Mouse (Mus musculus) brown adipose tissue, adult 24 weeks (tissue): ENCODE results near the gene Apmap. TPM values are rescaled to one million over a fixed set of nuclear protein-coding genes. Genes with fewer than 3 reads are reported as not detected.

Experiments
- H3K27ac ChIP-seq: fragments of 200-500 bp; replicated peaks from 2 replicates; pipeline ENCODE4 v1.5.1; 2012; ENCODE audit warnings: low read depth, mild to moderate bottlenecking, low read length
- H3K4me1 ChIP-seq: fragments of 200-500 bp; 2 replicates; pipeline ENCODE4 v1.6.1; 2012; ENCODE audit warnings: low read length, mixed read lengths; ENCODE audit not compliant: control insufficient read depth, insufficient read depth, insufficient read length
- H3K4me3 ChIP-seq: fragments of 200-500 bp; 2 replicates; pipeline ENCODE4 v1.5.1; 2012; ENCODE audit warnings: low read depth, mild to moderate bottlenecking, low read length, moderate library complexity; ENCODE audit not compliant: insufficient read depth
- polyA plus RNA-seq: library from polyadenylated mRNA; stranded (reverse); fragments of >200 nt; gene quantifications from 2 replicates; pipeline ENCODE4 v1.2.4, GENCODE M21; 2012; ENCODE audit not compliant: missing spikeins, insufficient read depth, insufficient read length

The Apmap gene
- polyA plus RNA-seq, 1 experiment: 136 TPM

DNA sequence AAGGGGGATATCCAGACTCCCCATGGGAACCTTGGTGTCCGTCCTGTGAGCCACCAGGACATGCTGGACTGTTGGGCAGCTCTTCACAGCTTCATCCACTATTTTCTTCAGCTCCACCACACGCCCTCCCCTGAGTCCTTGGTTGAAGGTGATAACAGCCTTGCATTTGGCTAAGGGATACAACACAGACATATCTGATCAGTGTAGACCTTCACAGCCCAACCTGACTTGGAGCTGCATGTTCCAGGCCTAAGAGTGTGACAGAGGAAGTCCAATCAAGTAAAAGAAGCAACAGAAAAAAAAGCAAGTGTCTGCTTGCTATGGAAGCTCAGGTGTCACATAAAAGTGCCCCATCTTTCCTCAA is 30.0 kb upstream of the Apmap start:
- Histone ChIP-seq H3K4me3 (no peak overlapping the region), H3K27ac (no peak overlapping the region), H3K4me1 (no peaks in the 10 kb centered on the region)

- Histone ChIP-seq H3K27ac (no peak overlapping the region), H3K4me1 (no peaks in the 10 kb centered on the region), H3K4me3 (no peak overlapping the region)
These were observed 29.5 kb upstream of the Apmap start for GRCm38 (mm10) chr2:150637702-150638369.

DNA sequence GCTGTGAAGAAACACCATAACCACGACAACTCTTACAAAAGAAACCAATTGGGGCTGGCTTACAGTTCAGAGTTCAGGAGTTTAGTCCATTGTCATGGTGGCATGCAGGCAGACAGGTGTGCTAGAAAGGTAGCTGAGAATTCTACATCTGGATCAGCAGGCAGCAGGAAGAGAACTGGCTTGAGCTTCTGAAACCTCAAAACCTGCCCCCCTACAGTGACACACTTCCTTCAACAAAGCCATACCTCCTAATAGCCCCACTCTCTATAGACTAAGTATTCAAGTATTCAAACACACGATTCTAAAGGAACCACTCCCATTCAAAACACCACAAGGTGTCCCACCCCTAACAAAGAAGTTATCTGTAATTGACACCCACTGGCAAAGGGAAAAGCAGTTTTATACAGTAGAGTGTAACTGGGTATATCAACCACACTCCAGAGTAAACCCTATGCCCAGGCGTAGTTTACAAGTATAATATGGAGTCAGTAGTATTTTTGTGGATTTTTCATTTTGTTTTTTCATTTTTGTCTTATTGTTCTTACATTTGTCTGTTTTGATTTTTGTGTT is 27.6 kb upstream of the Apmap start:
- Histone ChIP-seq H3K27ac (no peak overlapping the region), H3K4me1 (no peaks in the 10 kb centered on the region), H3K4me3 (no peak overlapping the region)

GRCm38 (mm10) chr2:150629255-150629654 is 20.9 kb upstream of the Apmap start:
- no peaks in the 10 kb centered on the region for H3K4me1 ChIP-seq
- H3K4me3 ChIP-seq: no peak overlapping the region
- H3K27ac ChIP-seq: no peak overlapping the region

GRCm38 (mm10) chr2:150627140-150627539 is 18.8 kb upstream of the Apmap start:
- Histone ChIP-seq H3K4me1 (no peaks in the 10 kb centered on the region), H3K27ac (no peak overlapping the region), H3K4me3 (no peak overlapping the region)

GRCm38 (mm10) chr2:150624926-150625325 is 16.6 kb upstream of the Apmap start:
- Histone ChIP-seq H3K4me3 (no peak overlapping the region), H3K4me1 (no peaks in the 10 kb centered on the region; the same call in 1 of the 2 replicates), H3K27ac (no peak overlapping the region)

GRCm38 (mm10) chr2:150623957-150624356 is 15.6 kb upstream of the Apmap start:
- Histone ChIP-seq H3K27ac (0 out of 2 replicates have a peak overlapping the region, but pooled peaks have one; percentile 6), H3K4me3 (no peak overlapping the region), H3K4me1 (no peaks in the 10 kb centered on the region; the same call in 1 of the 2 replicates)

- H3K4me1 ChIP-seq: no peaks in the 10 kb centered on the region; the same call in 1 of the 2 replicates
- H3K27ac ChIP-seq: no peak overlapping the region
- no peak overlapping the region for H3K4me3 ChIP-seq
These were observed 13.3 kb upstream of the Apmap start for GRCm38 (mm10) chr2:150621698-150622097.

- H3K4me3 ChIP-seq: no peak overlapping the region
- H3K4me1 ChIP-seq: 0 out of 2 replicates have a peak, but pooled peaks cover 2% of the 10 kb centered on the region
- H3K27ac ChIP-seq: no peak overlapping the region
These were observed 1.7 kb upstream of the Apmap start for GRCm38 (mm10) chr2:150610097-150610496.

GRCm38 (mm10) chr2:150608872-150609560 is 649 bp upstream of the Apmap start:
- H3K27ac ChIP-seq: no peak overlapping the region; the same call in 1 of the 2 replicates
- 0 out of 2 replicates have a peak, but pooled peaks cover 2% of the 10 kb centered on the region for H3K4me1 ChIP-seq
- H3K4me3 ChIP-seq: peak overlapping the region; percentile 94

GRCm38 (mm10) chr2:150607086-150607485 is 1.3 kb downstream of the Apmap start:
- 0 out of 2 replicates have a peak overlapping the region, but pooled peaks have one; percentile 5 for H3K4me3 ChIP-seq
- 0 out of 2 replicates have a peak, but pooled peaks cover 2% of the 10 kb centered on the region for H3K4me1 ChIP-seq
- no peak overlapping the region for H3K27ac ChIP-seq

DNA sequence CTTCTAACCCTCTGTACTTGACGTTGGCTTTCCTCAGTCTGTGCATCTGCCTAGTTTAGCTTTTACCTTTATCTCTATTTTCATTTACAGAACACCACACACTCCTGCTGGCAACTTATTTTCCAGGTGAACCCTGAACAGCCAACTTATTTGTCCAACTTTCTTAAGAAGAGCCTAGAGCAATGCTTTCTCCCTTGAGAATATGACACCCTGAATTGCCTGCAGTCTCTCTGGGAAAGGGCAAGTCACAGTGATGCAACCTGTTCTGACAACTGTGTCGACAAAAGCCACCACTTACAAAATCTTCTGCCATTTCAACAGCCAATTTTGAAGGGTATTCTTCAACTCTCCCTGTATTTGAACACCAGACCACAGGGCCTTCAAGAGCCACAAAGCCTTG is 3.6 kb downstream of the Apmap start:
- no peak overlapping the region for H3K4me3 ChIP-seq
- peaks cover 2% of the 10 kb centered on the region; the same call in 1 of the 2 replicates for H3K4me1 ChIP-seq
- H3K27ac ChIP-seq: peak overlapping the region; percentile 74

GRCm38 (mm10) chr2:150602166-150602565 is 6.2 kb downstream of the Apmap start:
- peak overlapping the region; percentile 75 for H3K27ac ChIP-seq
- H3K4me1 ChIP-seq: peaks cover 5% of the 10 kb centered on the region; the same call in 1 of the 2 replicates
- no peak overlapping the region for H3K4me3 ChIP-seq

DNA sequence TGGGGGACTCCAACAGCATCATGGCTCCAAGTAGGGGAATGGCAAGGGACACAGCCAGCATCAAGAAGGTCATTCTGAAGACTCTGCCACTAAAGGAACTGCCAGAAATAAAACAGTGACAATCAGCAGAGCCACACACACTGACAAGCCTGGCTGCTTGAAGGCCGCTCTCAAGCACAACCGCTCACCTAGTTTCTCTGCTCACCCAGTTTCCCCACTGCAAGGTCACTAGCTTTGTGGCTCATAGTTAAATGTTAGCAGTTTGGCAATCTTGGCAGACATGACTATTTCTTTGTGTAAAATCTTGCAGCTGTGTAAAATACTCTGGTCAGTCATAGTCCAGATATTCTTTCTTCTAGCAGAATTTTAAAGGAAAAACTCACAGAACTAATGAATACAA is 8.1 kb downstream of the Apmap start:
- Histone ChIP-seq H3K4me1 (peaks cover 7% of the 10 kb centered on the region), H3K4me3 (peak overlapping the region; percentile 74), H3K27ac (peak overlapping the region; percentile 100)

DNA sequence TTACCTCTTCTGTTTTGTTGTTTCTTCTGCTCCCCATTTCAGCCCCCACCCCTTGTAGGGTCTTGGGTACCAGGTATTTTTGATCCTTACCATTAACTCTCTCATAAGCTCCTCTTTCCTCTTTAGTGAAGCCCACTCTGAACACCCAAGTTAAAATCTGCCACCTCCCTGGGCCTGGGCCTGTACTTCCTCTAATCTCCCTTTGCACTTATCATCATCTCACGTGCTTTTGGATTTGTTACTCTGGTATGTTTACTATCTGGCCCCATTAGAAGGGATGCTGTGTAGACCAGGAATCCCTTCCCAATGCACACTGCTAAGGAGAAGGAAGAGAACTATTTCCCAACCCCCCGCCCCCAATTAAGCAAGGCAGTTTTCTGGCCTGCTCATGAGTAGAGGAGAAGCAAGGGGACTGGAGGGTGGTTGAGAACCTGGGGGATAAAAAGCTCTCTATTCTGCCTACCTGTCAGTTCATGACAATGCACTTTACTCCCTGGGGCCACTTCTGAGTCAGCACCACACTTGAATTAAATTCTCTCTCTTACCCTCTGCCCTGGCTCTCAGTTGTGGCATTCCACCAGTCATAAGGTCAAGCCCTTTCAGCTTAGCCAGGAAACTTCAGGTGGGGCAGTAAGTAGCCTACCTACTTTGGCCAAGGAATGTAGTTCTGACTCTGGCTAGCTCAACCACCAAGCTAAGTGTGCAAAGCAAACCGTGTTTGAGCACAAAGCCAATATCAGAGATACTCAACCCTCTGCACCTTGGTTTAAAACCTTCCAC is 12.8 kb downstream of the Apmap start:
- H3K4me3 ChIP-seq: no peak overlapping the region
- H3K4me1 ChIP-seq: peaks cover 7% of the 10 kb centered on the region
- H3K27ac ChIP-seq: no peak overlapping the region; the same call in 1 of the 2 replicates
